Mouse (Mus musculus) liver, postnatal 0 days (tissue): ENCODE measurements around the gene Exd1.

ENCODE experiments used
- CTCF ChIP-seq: sonication (generic); IDR thresholded peaks from 2 replicates; pipeline ENCODE4 v1.5.1; 2016; ENCODE audit warnings: antibody characterized with exemption, low read depth
- EP300 ChIP-seq: IDR thresholded peaks from 2 replicates; pipeline ENCODE4 v1.6.1; 2016; ENCODE audit warnings: antibody characterized with exemption, low read depth, mild to moderate bottlenecking

DNA sequence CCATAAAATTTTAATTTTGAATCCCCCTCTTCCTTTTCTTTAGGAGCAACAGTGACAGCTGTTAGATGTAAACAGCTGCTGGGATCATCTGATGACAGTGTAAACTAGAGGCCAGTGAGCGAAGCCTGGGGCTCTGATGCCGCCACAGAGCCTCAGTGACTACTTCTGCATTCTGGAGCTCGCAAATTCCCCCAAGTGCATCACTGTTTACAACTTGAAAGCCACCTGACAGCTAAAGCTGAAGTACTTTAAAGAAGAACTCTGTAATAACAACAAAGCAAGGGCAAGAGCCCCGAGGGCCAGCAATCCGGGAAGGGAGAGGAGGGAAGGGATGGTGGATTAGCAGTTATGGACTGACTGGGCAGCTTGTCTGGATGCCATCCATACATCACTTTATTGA is 30.6 kb downstream of the Exd1 start:
- TF ChIP-seq EP300 (no peak), CTCF (no peak)
